Mouse (Mus musculus): ENCODE results near the gene Zcchc8. TPM values are rescaled to one million over a fixed set of nuclear protein-coding genes. Genes with fewer than 3 reads are reported as not detected.

Zcchc8 gene
- polyA plus RNA-seq, 1 experiment from 2014 or later: 27.3 TPM

DNA sequence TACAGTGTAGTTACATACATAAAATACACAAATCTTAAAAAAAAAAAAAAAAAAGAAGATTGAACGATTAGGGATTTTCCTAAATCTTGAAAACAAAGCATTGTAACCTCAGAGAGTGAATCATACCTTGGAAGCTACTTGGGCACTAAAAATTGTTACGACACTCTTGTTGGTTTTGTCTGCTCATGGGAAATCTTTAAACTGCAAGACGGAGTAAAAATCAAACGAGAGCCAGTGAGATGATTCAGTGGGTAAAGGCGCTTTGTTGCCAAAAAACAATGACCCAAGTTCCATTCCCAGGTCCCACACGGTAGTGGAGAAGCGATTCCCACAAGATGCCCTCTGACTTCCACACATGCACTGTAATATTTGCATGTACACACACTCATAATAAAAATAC is 24.7 kb downstream of the Zcchc8 start:
- H3K4me2 ChIP-seq (replicated peaks; ENCODE audit: low read depth): no peak overlapping the region
- H3K36me3 ChIP-seq (ENCODE audit: control insufficient read depth, insufficient read depth, low read length): peaks cover 4% of the 10 kb centered on the region; the same call in 1 of the 2 replicates
- 0 out of 2 replicates have a peak, but pooled peaks cover 5% of the 10 kb centered on the region for H3K4me1 ChIP-seq (replicated peaks; ENCODE audit: control insufficient read depth, insufficient read depth)
- no peaks in the 10 kb centered on the region for H3K9me3 ChIP-seq (ENCODE audit: control insufficient read depth, low read length)
- peak overlapping the region; percentile 79 for H3K27ac ChIP-seq (replicated peaks)
- H3K4me3 ChIP-seq (ENCODE audit: low read depth, low read length): no peak overlapping the region
- H3K27me3 ChIP-seq (ENCODE audit: control insufficient read depth, insufficient read depth, low read length): no peaks in the 10 kb centered on the region
- ATAC-seq (ENCODE audit: low FRiP score, low TSS enrichment) (no peak), DNase-seq (ENCODE audit: low spot score) (no peak)
- 68% methylated on average over 7 of the region's 7 CpGs for WGBS
- TF ChIP-seq EP300 (optimal IDR thresholded peaks at IDR 0.05) (no peak), CTCF (IDR thresholded peaks at IDR 0.05; ENCODE audit: low read depth) (no peak)
- H3K9ac ChIP-seq (ENCODE audit: low read length): no peak overlapping the region

DNA sequence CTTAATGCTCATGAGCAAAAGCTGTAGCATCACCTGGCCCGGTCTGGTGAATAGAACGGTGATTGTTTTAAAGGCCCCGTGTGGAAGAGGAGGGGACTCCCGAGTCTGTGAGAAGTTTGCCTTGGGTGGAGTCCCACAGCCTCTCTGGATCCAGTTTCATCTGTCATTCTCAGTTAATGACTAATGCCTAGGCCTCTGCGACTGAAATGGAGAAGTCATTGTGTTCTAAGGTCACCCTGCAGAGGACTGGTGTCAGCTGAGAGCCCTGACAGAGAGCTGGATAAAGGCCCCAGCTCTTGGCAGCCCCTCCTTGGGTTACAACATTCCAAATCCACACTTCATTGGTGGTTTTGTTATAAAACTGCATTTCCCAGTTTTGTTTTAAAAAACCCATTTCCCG is 26.4 kb downstream of the Zcchc8 start:
- H3K4me3 ChIP-seq (ENCODE audit: low read depth, low read length): no peak overlapping the region
- no peak overlapping the region; the same call in 1 of the 2 replicates for H3K9ac ChIP-seq (ENCODE audit: low read length)
- no peak overlapping the region for H3K4me2 ChIP-seq (replicated peaks; ENCODE audit: low read depth)
- H3K27ac ChIP-seq (replicated peaks): peak overlapping the region; percentile 86
- no peak for TF ChIP-seq CTCF (IDR thresholded peaks at IDR 0.05; ENCODE audit: low read depth)
- TF ChIP-seq EP300 (optimal IDR thresholded peaks at IDR 0.05): no peak
- DNase-seq (ENCODE audit: low spot score) (peak; percentile 54), ATAC-seq (ENCODE audit: low FRiP score, low TSS enrichment) (peak; percentile 79)
- H3K36me3 ChIP-seq (ENCODE audit: control insufficient read depth, insufficient read depth, low read length): no peaks in the 10 kb centered on the region; the same call in 1 of the 2 replicates
- H3K4me1 ChIP-seq (replicated peaks; ENCODE audit: control insufficient read depth, insufficient read depth): 0 out of 2 replicates have a peak, but pooled peaks cover 2% of the 10 kb centered on the region
- H3K9me3 ChIP-seq (ENCODE audit: control insufficient read depth, low read length): no peaks in the 10 kb centered on the region
- 29% methylated on average over 6 of the region's 6 CpGs for WGBS
- no peaks in the 10 kb centered on the region for H3K27me3 ChIP-seq (ENCODE audit: control insufficient read depth, insufficient read depth, low read length)

DNA sequence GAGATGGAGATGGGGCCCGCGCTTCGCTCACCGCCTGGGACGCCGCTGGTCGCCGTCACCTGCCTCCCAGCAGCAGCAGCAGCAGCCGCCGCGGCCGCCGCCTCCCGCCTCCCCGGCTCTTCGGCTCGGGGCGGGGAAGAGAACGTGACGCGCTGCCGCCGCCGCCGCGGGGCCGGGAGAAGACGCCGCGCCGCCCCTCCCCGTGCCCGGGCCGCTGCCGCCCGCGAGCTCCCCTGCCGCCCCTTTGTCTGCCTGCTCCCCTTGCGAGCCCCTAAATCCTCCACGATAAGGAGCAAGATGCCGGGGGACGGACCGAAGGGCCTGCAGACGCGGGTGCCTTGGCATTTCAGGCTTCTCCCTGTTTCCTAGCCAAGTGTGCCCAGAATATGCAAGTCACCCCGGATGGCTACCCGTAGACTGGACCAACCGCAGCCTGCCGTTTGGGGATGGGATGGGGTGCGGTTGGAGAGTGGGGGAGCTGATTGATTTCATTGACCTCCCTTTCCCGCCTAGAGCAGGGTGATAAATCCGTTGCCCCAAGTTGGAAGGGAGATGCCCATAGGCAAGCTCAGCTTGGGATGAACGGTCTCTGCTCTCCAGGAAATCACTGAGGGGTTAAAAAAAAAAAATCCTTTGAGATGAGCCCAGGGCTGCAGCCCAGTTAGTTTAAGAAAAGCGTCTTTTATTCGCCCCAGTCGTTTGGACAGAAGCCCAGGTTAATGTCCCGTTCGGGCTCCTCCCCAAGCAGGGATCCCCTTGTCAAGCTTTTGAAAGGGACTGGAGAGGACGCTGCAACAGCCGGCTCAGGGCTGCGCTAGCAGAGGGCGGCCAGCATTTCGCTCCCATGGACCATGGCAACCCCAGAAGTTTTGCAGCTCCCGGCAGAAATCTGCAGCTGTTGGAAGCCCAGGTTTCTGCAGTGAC is 36.4 kb downstream of the Zcchc8 start, which contains the start of gene Clip1:
TSS of gene Clip1 (minus strand) at position 398 of the 924 bp plus-strand sequence.
- TF ChIP-seq EP300 (optimal IDR thresholded peaks at IDR 0.05): no peak
- no peak for TF ChIP-seq CTCF (IDR thresholded peaks at IDR 0.05; ENCODE audit: low read depth)
- DNase-seq (ENCODE audit: low spot score) (peak; percentile 79), ATAC-seq (ENCODE audit: low FRiP score, low TSS enrichment) (peak; percentile 67)
- Histone ChIP-seq H3K27me3 (ENCODE audit: control insufficient read depth, insufficient read depth, low read length) (no peaks in the 10 kb centered on the region), H3K9me3 (ENCODE audit: control insufficient read depth, low read length) (no peaks in the 10 kb centered on the region), H3K4me1 (replicated peaks; ENCODE audit: control insufficient read depth, insufficient read depth) (peaks cover 3% of the 10 kb centered on the region), H3K27ac (replicated peaks) (peak within 1 kb of the TSS; percentile 97), H3K4me3 (ENCODE audit: low read depth, low read length) (peak within 1 kb of the TSS; percentile 97), H3K9ac (ENCODE audit: low read length) (peak within 1 kb of the TSS; percentile 97), H3K4me2 (replicated peaks; ENCODE audit: low read depth) (peak within 1 kb of the TSS; percentile 66), H3K36me3 (ENCODE audit: control insufficient read depth, insufficient read depth, low read length) (no peaks in the 10 kb centered on the region)
- WGBS: under 1% methylated on average over 37 of the region's 64 CpGs

DNA sequence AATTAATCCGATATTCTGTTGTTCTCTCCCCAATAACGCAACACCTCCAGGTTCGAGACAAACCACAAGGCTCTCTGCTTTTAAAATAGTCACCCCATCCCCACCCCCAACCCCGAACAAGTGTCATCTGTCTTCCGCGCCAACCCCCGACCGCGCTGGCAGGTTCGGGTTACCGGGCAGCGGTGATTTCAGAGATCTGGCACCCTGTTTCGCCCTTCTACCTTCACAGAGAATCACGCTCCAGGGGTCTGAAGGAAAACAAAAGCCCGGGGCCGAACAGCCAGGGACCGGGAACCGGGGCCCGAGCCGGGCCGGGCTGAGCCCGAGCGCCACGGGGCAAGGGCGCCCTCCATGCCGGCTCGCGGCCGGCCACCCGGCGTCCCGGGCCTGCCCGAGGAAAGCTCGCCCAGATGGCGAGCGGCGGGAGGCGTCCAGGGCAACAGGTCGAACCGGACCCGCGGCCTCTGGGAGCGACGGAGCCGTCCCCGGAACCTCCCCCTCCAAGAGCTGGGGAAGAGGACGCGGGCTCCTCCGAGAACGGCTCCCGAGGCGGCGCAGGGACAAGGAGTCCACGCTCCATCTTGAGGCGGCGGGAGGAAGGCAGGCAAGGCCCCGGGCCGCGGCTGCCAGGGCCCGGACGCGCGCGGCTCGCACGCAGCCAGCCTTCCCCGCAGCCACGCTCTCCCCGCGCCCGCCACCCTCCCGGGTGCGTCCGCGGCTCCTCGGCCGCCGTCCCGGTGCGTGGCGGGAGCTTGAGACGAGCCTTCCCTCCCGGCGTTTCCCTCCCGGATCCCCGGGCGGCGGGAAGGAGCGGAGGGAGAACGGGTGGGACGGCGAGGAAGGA is 37.3 kb downstream of the Zcchc8 start:
- Histone ChIP-seq H3K27me3 (ENCODE audit: control insufficient read depth, insufficient read depth, low read length) (no peaks in the 10 kb centered on the region), H3K9ac (ENCODE audit: low read length) (peak overlapping the region; percentile 97), H3K27ac (replicated peaks) (peak overlapping the region; percentile 97), H3K4me3 (ENCODE audit: low read depth, low read length) (peak overlapping the region; percentile 97), H3K9me3 (ENCODE audit: control insufficient read depth, low read length) (no peaks in the 10 kb centered on the region), H3K4me1 (replicated peaks; ENCODE audit: control insufficient read depth, insufficient read depth) (peaks cover 3% of the 10 kb centered on the region), H3K4me2 (replicated peaks; ENCODE audit: low read depth) (peak overlapping the region; percentile 66), H3K36me3 (ENCODE audit: control insufficient read depth, insufficient read depth, low read length) (no peaks in the 10 kb centered on the region)
- no peak for TF ChIP-seq CTCF (IDR thresholded peaks at IDR 0.05; ENCODE audit: low read depth)
- no peak for TF ChIP-seq EP300 (optimal IDR thresholded peaks at IDR 0.05)
- ATAC-seq (ENCODE audit: low FRiP score, low TSS enrichment) (peak; percentile 58), DNase-seq (ENCODE audit: low spot score) (peak; percentile 67)
- under 1% methylated on average over 64 of the region's 92 CpGs for WGBS

DNA sequence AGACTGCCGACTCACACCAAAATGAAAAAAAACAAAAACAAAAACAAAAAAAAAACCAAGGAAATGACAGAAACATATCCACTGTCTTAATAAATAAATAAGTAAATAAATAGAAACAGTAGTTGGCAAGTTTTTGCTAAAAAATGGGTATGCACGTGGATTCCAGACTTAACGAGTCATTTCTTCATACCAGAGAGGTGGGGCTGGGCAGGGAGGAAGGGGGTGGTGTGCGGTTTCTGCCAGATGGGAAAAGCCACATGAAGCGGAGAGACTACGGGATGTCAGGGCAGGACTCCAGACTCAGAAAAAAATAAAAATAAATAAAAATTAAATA is 37.9 kb downstream of the Zcchc8 start:
- Histone ChIP-seq H3K27ac (replicated peaks) (peak overlapping the region; percentile 97), H3K4me2 (replicated peaks; ENCODE audit: low read depth) (peak overlapping the region; percentile 66), H3K27me3 (ENCODE audit: control insufficient read depth, insufficient read depth, low read length) (no peaks in the 10 kb centered on the region), H3K4me3 (ENCODE audit: low read depth, low read length) (peak overlapping the region; percentile 97), H3K36me3 (ENCODE audit: control insufficient read depth, insufficient read depth, low read length) (no peaks in the 10 kb centered on the region), H3K4me1 (replicated peaks; ENCODE audit: control insufficient read depth, insufficient read depth) (peaks cover 3% of the 10 kb centered on the region), H3K9ac (ENCODE audit: low read length) (peak overlapping the region; percentile 97; the same call in 1 of the 2 replicates), H3K9me3 (ENCODE audit: control insufficient read depth, low read length) (no peaks in the 10 kb centered on the region)
- TF ChIP-seq EP300 (optimal IDR thresholded peaks at IDR 0.05) (no peak), CTCF (IDR thresholded peaks at IDR 0.05; ENCODE audit: low read depth) (no peak)
- no peak; the same call in 1 of the 2 replicates for ATAC-seq (ENCODE audit: low FRiP score, low TSS enrichment)
- DNase-seq (ENCODE audit: low spot score): no peak
- WGBS: 11% methylated on average over 6 of the region's 6 CpGs

All from stomach, postnatal 0 days (tissue).